Mouse (Mus musculus) neural tube, embryonic 14.5 days (tissue): ENCODE results near the gene Fam69b. TPM values are rescaled to one million over a fixed set of nuclear protein-coding genes. Genes with fewer than 3 reads are reported as not detected.

Experiments used
- ATAC-seq: fragments of 200-750 bp; cut with Nextera tagmentation; 2 replicates; pipeline ENCODE4 v1.8.0; 2017; ENCODE audit warnings: low read depth, mild to moderate bottlenecking, moderate TSS enrichment, moderate library complexity
- H3K27ac ChIP-seq: fragments of 300-500 bp; sonication (generic); 2 replicates; pipeline ENCODE4 v1.5.1; 2014; ENCODE audit warnings: low read depth, mild to moderate bottlenecking, control low read depth, low read length, moderate library complexity, mixed read lengths
- H3K27me3 ChIP-seq: fragments of 300-500 bp; sonication (generic); 2 replicates; pipeline ENCODE4 v1.6.1; 2014; ENCODE audit warnings: low read length; ENCODE audit not compliant: control insufficient read depth, insufficient read depth
- H3K36me3 ChIP-seq: fragments of 300-500 bp; sonication (generic); 2 replicates; pipeline ENCODE4 v1.6.1; 2014; ENCODE audit warnings: low read length, mixed read lengths; ENCODE audit not compliant: control insufficient read depth, insufficient read depth
- H3K4me1 ChIP-seq: fragments of 300-500 bp; sonication (generic); 2 replicates; pipeline ENCODE4 v1.6.1; 2014; ENCODE audit warnings: low read length; ENCODE audit not compliant: control insufficient read depth, insufficient read depth
- H3K4me2 ChIP-seq: fragments of 300-500 bp; sonication (generic); 2 replicates; pipeline ENCODE4 v1.6.1; 2014; ENCODE audit warnings: mild to moderate bottlenecking, low read depth, low read length, control low read depth
- H3K4me3 ChIP-seq: fragments of 300-500 bp; sonication (generic); 2 replicates; pipeline ENCODE4 v1.5.1; 2014; ENCODE audit warnings: low read depth, low read length, control low read depth, mixed read lengths
- H3K9ac ChIP-seq: fragments of 300-500 bp; sonication (generic); replicated peaks from 2 replicates; pipeline ENCODE4 v1.6.1; 2014; ENCODE audit warnings: low read depth, mild to moderate bottlenecking, control low read depth, low read length, mixed read lengths
- H3K9me3 ChIP-seq: fragments of 300-500 bp; sonication (generic); 2 replicates; pipeline ENCODE4 v1.6.1; 2016; ENCODE audit warnings: low read length; ENCODE audit not compliant: control insufficient read depth
- WGBS: fragments of 180-500 bp; shearing (Covaris S2); extraction: QIAGEN DNeasy Blood & Tissue Kit; methylation state at CpG from one replicate; pipeline ENCODE4 v1.1.7; 2014; 5-methylcytosine and 5-hydroxymethylcytosine counted together
- polyA plus RNA-seq: library from polyadenylated mRNA; unstranded; fragments of >200 nt; fragmentation: Nextera tagmentation; extraction: Ambion mirVana; gene quantifications from 2 replicates; pipeline ENCODE4 v1.2.1, GENCODE M21; 2014

Gene Fam69b
- polyA plus RNA-seq, 1 experiment from 2014 or later, result 139 TPM

GRCm38 (mm10) chr2:26603159-26603558 lies 25.1 kb upstream of the Fam69b start:
- Histone ChIP-seq H3K9me3 (no peaks in the 10 kb centered on the region), H3K9ac (no peak overlapping the region; the same call in 1 of the 2 replicates)

GRCm38 (mm10) chr2:26603720-26604671 lies 24.3 kb upstream of the Fam69b start, which contains the start of gene Agpat2:
TSS of gene Agpat2 (minus strand) at chr2:26604417.
- peak; percentile 64 for ATAC-seq
- H3K4me2 ChIP-seq, result peak within 1 kb of the TSS; percentile 66
- no peaks in the 10 kb centered on the region for H3K4me1 ChIP-seq
- H3K9me3 ChIP-seq, result no peaks in the 10 kb centered on the region
- no peak within 1 kb of the TSS for H3K27ac ChIP-seq
- peak within 1 kb of the TSS; percentile 55 for H3K9ac ChIP-seq
- H3K36me3 ChIP-seq, result no peaks in the 10 kb centered on the region
- peaks cover 19% of the 10 kb centered on the region for H3K27me3 ChIP-seq
- H3K4me3 ChIP-seq, result peak within 1 kb of the TSS; percentile 44
- under 1% methylated on average over 92 of the region's 103 CpGs for WGBS

More at GRCm38 (mm10) chr2:26603159-26603558, 25.1 kb upstream of the Fam69b start:
- H3K4me2 ChIP-seq, result peak overlapping the region; percentile 66
- 0 out of 2 replicates have a peak, but pooled peaks have one; percentile 2 for ATAC-seq
- no peaks in the 10 kb centered on the region for H3K4me1 ChIP-seq
- no peaks in the 10 kb centered on the region for H3K36me3 ChIP-seq
- no peak overlapping the region for H3K27ac ChIP-seq
- peak overlapping the region; percentile 44 for H3K4me3 ChIP-seq
- 20% methylated on average over 6 of the region's 6 CpGs for WGBS
- peaks cover 19% of the 10 kb centered on the region for H3K27me3 ChIP-seq

GRCm38 (mm10) chr2:26605331-26605730 lies 22.9 kb upstream of the Fam69b start:
- Histone ChIP-seq H3K4me2 (no peak overlapping the region), H3K27me3 (peaks cover 19% of the 10 kb centered on the region), H3K36me3 (no peaks in the 10 kb centered on the region), H3K27ac (no peak overlapping the region), H3K4me3 (no peak overlapping the region), H3K4me1 (no peaks in the 10 kb centered on the region), H3K9ac (no peak overlapping the region), H3K9me3 (no peaks in the 10 kb centered on the region)
- ATAC-seq, result no peak
- 86% methylated on average over 8 of the region's 8 CpGs for WGBS

DNA sequence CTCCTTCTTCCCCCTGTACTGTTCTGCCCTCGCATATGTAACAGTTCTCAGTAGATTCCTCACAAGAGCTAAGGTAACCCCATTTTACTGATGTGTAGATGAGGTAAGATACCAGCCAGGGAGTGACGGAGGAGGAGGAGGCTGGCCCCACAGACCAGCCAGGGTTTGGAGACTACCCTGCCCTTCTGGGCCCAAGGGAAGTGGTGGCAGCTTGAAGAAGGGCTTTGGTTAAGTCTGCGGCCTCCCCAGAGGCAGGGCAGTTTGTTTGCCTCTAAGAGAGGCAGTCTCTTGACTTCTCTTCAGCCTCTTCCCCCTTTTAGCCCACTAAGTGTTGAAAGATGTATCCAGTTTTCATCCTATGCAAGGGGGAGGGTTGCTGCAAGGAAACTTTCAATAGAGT lies 21.7 kb upstream of the Fam69b start:
- Histone ChIP-seq H3K27me3 (peaks cover 19% of the 10 kb centered on the region), H3K4me3 (no peak overlapping the region), H3K9ac (no peak overlapping the region), H3K9me3 (no peaks in the 10 kb centered on the region), H3K4me2 (no peak overlapping the region), H3K36me3 (no peaks in the 10 kb centered on the region), H3K4me1 (no peaks in the 10 kb centered on the region), H3K27ac (no peak overlapping the region)
- WGBS, result 78% methylated on average over 3 of the region's 3 CpGs
- no peak for ATAC-seq

DNA sequence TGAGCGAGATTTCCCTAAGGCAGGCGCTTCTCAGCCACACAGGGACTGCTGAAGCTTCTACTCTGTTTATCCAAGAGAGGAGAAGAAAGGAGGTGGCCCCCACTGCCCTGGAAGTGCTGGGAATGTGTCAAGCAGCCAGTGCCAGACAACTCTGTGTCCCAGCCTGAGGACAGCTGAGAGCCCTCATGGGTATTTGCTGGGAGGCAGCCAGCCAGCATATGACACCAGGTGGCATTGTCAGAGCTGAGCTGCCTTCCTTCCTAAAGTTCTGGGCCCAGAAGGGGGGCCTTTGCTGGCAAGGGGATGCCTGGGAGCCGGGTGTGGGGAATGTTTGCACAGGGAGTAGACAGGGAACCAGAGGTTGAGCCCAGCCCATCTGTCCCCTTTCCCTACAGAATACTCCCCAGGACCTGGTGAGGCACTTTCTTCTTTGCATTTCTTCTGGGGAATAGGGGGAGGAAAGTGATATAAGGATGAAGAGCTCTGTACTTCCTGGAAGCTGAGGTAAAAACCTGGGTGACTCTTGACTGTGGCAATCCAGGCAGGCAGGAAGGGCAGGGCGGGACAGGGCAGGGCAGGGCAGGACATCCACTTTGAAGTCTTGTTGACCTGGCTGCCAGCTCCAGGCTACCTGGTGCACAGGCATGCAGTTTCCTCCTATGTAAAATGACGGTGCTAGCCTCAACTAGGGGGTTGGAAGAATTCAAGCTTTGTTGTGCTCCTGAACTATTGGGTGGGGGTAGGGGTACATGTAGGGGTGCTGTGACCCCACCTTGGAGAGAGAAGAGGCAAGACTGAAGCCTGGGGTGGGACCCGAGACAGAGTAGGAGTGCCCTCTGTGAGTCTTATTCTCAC lies 21.0 kb upstream of the Fam69b start:
- Histone ChIP-seq H3K4me1 (no peaks in the 10 kb centered on the region), H3K27me3 (peaks cover 19% of the 10 kb centered on the region), H3K9ac (no peak overlapping the region), H3K4me3 (no peak overlapping the region), H3K36me3 (no peaks in the 10 kb centered on the region), H3K27ac (no peak overlapping the region), H3K9me3 (no peaks in the 10 kb centered on the region), H3K4me2 (no peak overlapping the region)
- WGBS, result 58% methylated on average over 6 of the region's 6 CpGs
- ATAC-seq, result no peak

DNA sequence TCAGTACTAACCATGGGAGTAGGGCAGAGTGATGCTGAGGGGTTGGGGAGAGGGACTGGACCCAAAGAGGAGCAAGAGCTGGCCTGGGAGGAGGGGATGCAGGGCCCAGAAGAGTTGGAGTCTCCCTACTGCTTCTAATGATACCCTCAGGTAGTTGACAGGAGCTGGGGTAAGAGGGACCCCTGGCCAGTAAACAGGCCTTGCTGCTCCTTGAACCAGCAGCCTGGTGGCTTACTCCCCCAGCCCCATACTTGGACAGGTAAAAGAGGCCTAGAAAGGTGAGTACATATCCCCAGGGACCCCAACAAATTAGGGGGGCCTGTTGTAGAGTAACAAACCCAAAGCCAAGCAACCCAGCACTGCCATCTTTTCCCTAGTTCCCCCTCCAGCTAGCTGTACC lies 19.5 kb upstream of the Fam69b start:
- Histone ChIP-seq H3K27ac (no peak overlapping the region), H3K27me3 (peaks cover 8% of the 10 kb centered on the region), H3K9me3 (no peaks in the 10 kb centered on the region), H3K36me3 (no peaks in the 10 kb centered on the region), H3K9ac (no peak overlapping the region), H3K4me3 (no peak overlapping the region), H3K4me1 (no peaks in the 10 kb centered on the region), H3K4me2 (no peak overlapping the region)
- ATAC-seq, result no peak

DNA sequence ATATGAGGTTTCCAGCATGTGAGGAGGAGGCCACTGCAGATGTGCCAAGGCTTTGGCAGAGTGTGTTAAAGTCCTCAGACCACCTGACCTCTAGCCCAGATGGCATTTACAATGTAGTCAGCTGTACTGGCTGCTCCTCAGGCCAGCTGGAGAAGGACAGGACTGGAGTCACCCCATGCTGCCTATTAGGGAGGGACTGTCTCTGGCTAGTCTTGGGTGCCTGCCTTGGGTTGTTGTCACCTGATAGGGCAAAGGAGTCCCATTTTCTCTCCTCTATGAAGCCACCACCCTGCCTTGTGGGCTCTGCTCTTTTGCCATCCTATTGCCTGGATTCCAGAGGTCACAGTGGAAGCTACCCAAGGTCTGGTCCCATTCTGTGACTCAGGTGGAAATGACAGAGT lies 19.0 kb upstream of the Fam69b start:
- H3K27ac ChIP-seq, result no peak overlapping the region

GRCm38 (mm10) chr2:26610526-26610925 lies 17.7 kb upstream of the Fam69b start:
- no peaks in the 10 kb centered on the region for H3K36me3 ChIP-seq
- H3K27ac ChIP-seq, result no peak overlapping the region
- H3K4me1 ChIP-seq, result no peaks in the 10 kb centered on the region
- H3K9me3 ChIP-seq, result no peaks in the 10 kb centered on the region
- 71% methylated on average over 3 of the region's 3 CpGs for WGBS
- H3K4me3 ChIP-seq, result no peak overlapping the region
- no peak overlapping the region for H3K9ac ChIP-seq
- no peak overlapping the region for H3K4me2 ChIP-seq
- no peaks in the 10 kb centered on the region for H3K27me3 ChIP-seq
- ATAC-seq, result no peak

More for the DNA sequence above, 19.0 kb upstream of the Fam69b start:
- Histone ChIP-seq H3K27me3 (peaks cover 4% of the 10 kb centered on the region), H3K9me3 (no peaks in the 10 kb centered on the region), H3K36me3 (no peaks in the 10 kb centered on the region), H3K4me2 (no peak overlapping the region), H3K9ac (no peak overlapping the region), H3K4me1 (no peaks in the 10 kb centered on the region), H3K4me3 (no peak overlapping the region)
- ATAC-seq, result no peak

- ATAC-seq, result no peak
- H3K9ac ChIP-seq, result no peak overlapping the region
- H3K27ac ChIP-seq, result no peak overlapping the region
- H3K4me2 ChIP-seq, result no peak overlapping the region
- H3K36me3 ChIP-seq, result no peaks in the 10 kb centered on the region
- no peaks in the 10 kb centered on the region for H3K9me3 ChIP-seq
- no peak overlapping the region for H3K4me3 ChIP-seq
- no peaks in the 10 kb centered on the region for H3K27me3 ChIP-seq
- H3K4me1 ChIP-seq, result no peaks in the 10 kb centered on the region
Observed at GRCm38 (mm10) chr2:26611054-26611453, 17.2 kb upstream of the Fam69b start.
